Mouse (Mus musculus) gastrocnemius, postnatal 25 days (tissue): ENCODE results near the gene Atg16l1. TPM values are rescaled to one million over a fixed set of nuclear protein-coding genes. Genes with fewer than 3 reads are reported as not detected.

ENCODE experiments used
- DNase-seq: peaks from one replicate; pipeline ENCODE4 v3.0.0; 2022
- long read RNA-seq, 2 experiments: library from polyadenylated mRNA; stranded (forward); transcript quantifications; one replicate each; pipeline ENCODE4 v2.0.0; 2021
- total RNA-seq, 2 experiments: library from RNA; stranded (reverse); gene quantifications; 1 replicate in 1 of 2; 2 replicates in 1 of 2; pipeline ENCODE4 v1.2.3; 2021

Gene Atg16l1
- total RNA-seq: 10 to 100 TPM; 16.1 to 17.6 TPM
- long read RNA-seq, experiment 1, transcript Atg16l1-203 (19 exons, 3,102 nt): major isoform, 9 of 17 reads
- long read RNA-seq, experiment 1, partial matches to known transcripts: 5 of 17 reads
- long read RNA-seq, experiment 1, other reads (novel, unspliced or antisense): 1 of 17 reads
- long read RNA-seq, experiment 2, transcript Atg16l1-203 (19 exons, 3,102 nt): major isoform, 21 of 28 reads
- long read RNA-seq, experiment 2, partial matches to known transcripts: 0 of 28 reads
- long read RNA-seq, experiment 2, other reads (novel, unspliced or antisense): 7 of 28 reads

- peak; percentile 92 for DNase-seq
Measured at GRCm38 (mm10) chr1:87755641-87756470, at the start of gene Atg16l1. Atg16l1 (plus strand) TSS chr1:87755870.

DNA sequence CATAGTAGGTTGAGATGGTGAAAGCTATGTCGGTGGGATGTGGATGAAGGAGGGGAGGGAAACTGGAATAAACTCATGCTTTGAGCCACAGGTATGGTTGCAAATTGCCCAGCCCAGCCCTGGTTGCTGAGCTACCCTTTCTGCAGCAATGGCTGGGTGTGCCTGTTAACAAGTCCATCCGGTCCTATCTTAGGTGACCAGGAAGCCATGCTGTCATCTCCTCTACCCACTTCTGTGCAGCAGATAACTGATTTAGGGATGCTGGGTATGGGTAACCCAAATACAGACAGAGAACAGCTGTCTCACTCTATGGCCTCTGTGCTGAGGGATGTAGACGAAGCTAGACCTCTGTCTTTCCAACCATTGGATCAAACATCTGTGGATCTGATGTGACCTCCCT lies 49.3 kb upstream of the Atg16l1 start:
- DNase-seq: no peak

- no peak for DNase-seq
Measured at GRCm38 (mm10) chr1:87709020-87709419, 46.6 kb upstream of the Atg16l1 start.

GRCm38 (mm10) chr1:87709661-87710270 lies 45.9 kb upstream of the Atg16l1 start:
- DNase-seq: no peak

- DNase-seq: no peak
Measured at GRCm38 (mm10) chr1:87711938-87712613, 43.6 kb upstream of the Atg16l1 start.

GRCm38 (mm10) chr1:87712614-87712971 lies 43.1 kb upstream of the Atg16l1 start:
- no peak for DNase-seq

DNA sequence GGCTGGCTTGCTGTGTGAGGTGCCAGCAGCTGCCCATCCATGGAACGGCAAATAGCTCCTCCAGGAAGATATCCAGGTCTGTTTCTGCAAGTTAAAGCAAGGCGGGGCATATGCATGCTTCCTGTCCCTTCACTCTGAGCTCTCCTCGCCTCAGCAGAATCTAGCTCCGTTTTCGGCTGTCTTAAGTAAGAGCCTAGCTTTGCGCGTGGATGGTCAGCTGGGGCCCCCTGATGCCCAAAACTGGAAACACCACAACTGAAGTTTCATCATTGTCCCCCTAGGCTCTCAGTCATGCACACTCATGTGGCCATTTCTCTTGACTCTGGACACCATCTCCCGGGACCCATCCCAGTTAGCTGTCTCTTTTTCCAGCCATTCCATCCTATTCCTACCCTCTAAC lies 34.3 kb upstream of the Atg16l1 start:
- no peak for DNase-seq

GRCm38 (mm10) chr1:87722081-87722480 lies 33.6 kb upstream of the Atg16l1 start:
- DNase-seq: no peak

- no peak for DNase-seq
Measured at GRCm38 (mm10) chr1:87723351-87723750, 32.3 kb upstream of the Atg16l1 start.

DNA sequence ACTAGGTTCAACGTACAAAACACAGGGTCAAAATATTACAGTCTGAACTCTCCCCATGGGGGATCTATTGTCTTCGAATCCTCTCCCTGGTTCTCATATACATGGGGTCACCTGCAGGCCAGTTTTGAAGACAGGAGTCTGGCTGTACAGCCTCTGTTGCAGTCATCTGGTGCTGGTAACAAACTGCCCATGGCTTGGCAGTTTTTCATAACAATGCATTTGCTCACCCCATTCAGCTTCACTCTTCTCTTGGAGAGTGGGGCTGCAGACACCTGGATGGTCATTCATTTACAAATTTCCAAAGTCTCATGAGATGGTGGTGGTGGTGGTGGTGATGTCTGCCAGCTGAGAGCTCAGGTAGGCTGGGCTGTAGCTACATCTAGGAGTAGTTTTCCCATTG lies 26.6 kb upstream of the Atg16l1 start:
- DNase-seq: no peak

DNA sequence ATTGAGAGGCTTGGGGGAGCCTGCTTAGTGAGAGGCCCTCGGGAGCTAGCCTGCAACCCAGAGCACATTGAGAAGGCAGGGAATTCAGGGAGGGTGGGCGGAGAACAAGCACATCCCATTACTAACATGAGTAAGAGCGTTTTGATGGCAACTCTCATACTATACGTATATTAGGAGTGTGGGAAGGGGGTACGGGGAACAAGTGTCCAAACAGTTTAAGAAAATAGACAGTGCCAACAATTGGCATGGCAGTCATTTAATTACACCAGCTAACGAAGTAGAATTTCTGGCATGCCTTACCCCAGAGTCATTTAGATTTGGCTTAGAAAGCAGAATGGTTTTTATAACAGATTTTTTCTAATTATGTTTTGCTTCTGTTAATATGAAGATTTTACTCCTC lies 25.8 kb upstream of the Atg16l1 start:
- no peak for DNase-seq

DNA sequence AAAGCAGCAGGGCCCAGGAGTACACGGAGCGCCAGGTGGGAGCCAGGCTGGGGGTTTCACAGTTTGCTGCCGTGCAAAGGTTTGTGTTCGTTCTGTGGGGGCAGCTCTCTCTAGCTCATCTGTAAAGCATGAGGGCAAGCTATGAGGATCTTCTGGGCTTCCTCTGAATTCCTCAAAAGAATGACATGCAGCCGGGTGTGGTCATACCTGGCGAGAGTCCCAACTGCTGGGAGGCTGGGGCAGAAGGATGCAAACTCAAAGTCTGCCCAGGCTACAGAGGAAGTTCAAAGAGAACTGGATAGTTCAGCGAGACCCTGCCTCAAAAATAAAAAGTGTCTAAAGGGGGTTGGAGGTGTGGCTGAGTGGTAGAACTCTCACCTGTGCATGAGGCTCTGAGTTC lies 25.4 kb upstream of the Atg16l1 start:
- DNase-seq: no peak

DNA sequence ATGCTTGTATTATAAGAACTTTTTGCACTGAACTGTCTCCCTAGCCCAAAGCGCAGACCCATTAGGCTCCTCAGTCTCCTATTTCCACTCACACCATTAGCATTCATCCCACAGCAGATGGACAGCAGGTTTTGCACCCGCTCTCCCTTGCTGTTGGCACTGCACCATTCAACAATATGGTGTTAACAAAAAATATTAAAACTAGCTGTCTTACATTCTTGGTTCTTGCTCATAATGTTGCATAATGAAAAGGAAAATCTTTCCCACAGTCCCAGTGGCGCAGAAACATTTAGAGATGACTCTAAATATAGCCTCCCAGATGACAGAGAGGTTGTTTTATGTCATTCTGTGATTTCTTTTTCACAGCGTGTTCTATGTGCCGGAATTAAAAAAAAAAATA lies 22.5 kb upstream of the Atg16l1 start:
- DNase-seq: no peak

GRCm38 (mm10) chr1:87734153-87734552 lies 21.5 kb upstream of the Atg16l1 start:
- DNase-seq: no peak

DNA sequence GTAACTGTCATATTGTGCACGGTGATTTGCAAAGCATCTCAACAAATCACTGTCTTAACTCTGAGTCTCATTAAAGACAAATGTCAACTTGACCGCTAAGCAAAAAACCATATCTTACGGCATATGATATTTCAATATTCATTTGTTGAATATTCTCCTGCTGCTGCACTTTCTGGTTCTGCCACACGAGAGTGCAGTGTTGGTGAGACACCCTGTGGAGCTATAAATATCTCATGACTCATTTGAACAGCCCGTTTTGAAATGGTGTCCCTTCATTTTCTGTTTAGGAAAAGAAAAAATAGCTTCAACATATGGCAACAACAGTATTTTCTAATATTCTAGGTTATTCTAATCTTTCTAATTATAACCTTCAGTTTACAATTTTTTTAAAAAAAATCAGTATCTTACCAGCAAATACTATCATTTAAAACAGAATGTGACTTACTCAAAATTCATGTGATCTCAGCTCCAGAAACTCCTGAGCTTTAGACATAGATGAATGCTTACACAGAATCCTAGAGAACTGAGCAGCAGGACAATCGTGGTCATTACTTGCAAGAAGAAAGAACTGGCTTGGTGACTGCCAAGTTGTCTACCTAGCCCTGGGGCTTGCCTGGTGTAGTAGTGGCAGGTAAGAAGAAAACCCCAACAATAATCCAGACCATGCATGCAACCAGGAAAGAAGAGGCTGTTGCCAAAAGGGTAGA lies 14.9 kb upstream of the Atg16l1 start:
- DNase-seq: no peak

- DNase-seq: no peak
Measured at GRCm38 (mm10) chr1:87749360-87749973, 6.2 kb upstream of the Atg16l1 start.

DNA sequence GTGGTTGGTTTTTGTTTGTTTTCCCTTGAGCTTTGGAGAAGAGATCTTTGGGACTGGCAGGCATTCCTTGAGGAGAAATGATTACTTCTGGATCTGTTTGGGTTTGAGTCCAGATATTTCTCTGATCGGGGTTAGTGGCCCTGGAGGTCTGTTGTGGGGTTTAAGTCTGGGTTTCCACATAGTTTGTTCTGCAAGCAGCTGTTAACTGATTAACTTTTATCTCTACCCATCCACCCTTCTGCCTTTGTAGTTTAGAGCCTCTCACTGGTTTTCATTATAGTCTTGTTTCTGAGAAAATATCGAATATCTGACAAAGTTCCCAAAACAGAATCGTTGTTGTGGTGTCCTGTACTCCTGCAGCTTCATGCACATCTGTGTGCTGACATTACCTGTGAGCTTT lies 8.2 kb downstream of the Atg16l1 start:
- DNase-seq: no peak

DNA sequence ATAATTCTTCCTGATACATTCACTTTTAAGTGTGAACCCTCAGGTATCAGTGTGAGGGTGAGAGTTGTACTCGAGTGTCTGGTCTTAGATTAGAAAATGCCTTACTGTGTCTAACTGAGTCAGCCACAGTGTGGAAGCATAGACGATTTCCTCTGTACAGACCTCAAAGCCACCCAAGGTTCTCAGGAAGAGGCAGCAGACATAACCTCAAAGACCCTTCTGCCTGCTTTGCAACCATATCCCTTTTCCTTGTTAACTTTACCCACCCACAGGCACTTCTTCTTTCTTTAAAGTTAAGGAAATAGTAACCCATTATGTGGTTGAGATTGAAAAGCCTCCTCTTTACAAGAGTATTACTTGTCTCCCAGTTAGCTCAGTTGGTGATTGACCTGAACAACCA lies 10.1 kb downstream of the Atg16l1 start:
- no peak for DNase-seq

GRCm38 (mm10) chr1:87766233-87766632 lies 10.6 kb downstream of the Atg16l1 start:
- DNase-seq: no peak

GRCm38 (mm10) chr1:87769263-87769662 lies 13.6 kb downstream of the Atg16l1 start:
- DNase-seq: no peak

- no peak for DNase-seq
Measured at GRCm38 (mm10) chr1:87770486-87770885, 14.8 kb downstream of the Atg16l1 start.

DNA sequence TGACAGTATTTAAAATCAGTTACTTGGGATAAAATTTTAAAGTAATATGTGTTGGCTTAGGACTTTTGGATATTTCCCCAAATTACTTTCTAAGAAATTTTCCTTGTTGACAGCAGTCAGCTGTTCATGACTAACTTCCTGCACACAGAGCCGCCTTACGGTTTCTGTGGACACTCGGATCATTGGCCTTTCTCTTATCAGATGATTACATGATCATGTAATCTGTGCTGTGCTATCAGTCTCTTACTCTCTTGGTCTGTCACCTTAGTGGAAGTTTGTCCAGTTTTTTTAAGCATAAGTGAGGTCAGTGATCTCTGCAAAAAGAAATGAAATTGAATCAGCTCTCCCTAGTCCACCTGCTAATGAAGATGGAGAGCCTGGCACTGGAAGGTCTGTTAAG lies 16.1 kb downstream of the Atg16l1 start:
- no peak for DNase-seq
